Mouse (Mus musculus) intestine, embryonic 16.5 days (tissue): ENCODE measurements at regions not wholly inside any gene's neighbourhood (a gene's known extent, or its start where the extent isn't known, plus 50 kb on each side); places are given as distances from the start of the nearest gene placed in this dataset.

Experiments
- ATAC-seq: fragments of 200-750 bp; cut with Nextera tagmentation; 2 replicates; pipeline ENCODE4 v1.8.0; 2017; ENCODE audit warnings: moderate TSS enrichment, moderate library complexity
- H3K27ac ChIP-seq: fragments of 300-500 bp; sonication (generic); 2 replicates; pipeline ENCODE4 v1.5.1; 2014; ENCODE audit warnings: mild to moderate bottlenecking, low read length
- H3K27me3 ChIP-seq: fragments of 300-500 bp; sonication (generic); replicated peaks from 2 replicates; pipeline ENCODE4 v1.6.1; 2014; ENCODE audit warnings: low read length, control low read depth, mixed read lengths; ENCODE audit not compliant: control insufficient read depth, insufficient read depth
- H3K36me3 ChIP-seq: fragments of 300-500 bp; sonication (generic); 2 replicates; pipeline ENCODE4 v1.6.1; 2014; ENCODE audit warnings: low read length, control low read depth; ENCODE audit not compliant: control insufficient read depth, insufficient read depth
- H3K4me1 ChIP-seq: fragments of 300-500 bp; sonication (generic); 2 replicates; pipeline ENCODE4 v1.6.1; 2014; ENCODE audit warnings: low read length, control low read depth, mixed read lengths; ENCODE audit not compliant: control insufficient read depth, insufficient read depth
- H3K4me2 ChIP-seq: fragments of 300-500 bp; sonication (generic); 2 replicates; pipeline ENCODE4 v1.6.1; 2014; ENCODE audit warnings: low read depth, low read length, control low read depth
- H3K4me3 ChIP-seq: fragments of 300-500 bp; sonication (generic); 2 replicates; pipeline ENCODE4 v1.5.1; 2014; ENCODE audit warnings: mild to moderate bottlenecking, low read length
- H3K9ac ChIP-seq: fragments of 300-500 bp; sonication (generic); 2 replicates; pipeline ENCODE4 v1.6.1; 2014; ENCODE audit warnings: low read depth, low read length
- H3K9me3 ChIP-seq: fragments of 300-500 bp; sonication (generic); 2 replicates; pipeline ENCODE4 v1.6.1; 2016; ENCODE audit warnings: low read length, control low read depth; ENCODE audit not compliant: control insufficient read depth
- WGBS: fragments of 180-500 bp; shearing (Covaris S2); extraction: QIAGEN DNeasy Blood & Tissue Kit; methylation state at CpG from one replicate; pipeline ENCODE4 v1.1.7; 2014; 5-methylcytosine and 5-hydroxymethylcytosine counted together

GRCm38 (mm10) chr16:46617544-46618335 lies 119.4 kb upstream of the Nectin3 start:
- Histone ChIP-seq H3K4me1 (no peaks in the 10 kb centered on the region), H3K4me3 (no peak overlapping the region), H3K27ac (no peak overlapping the region), H3K4me2 (no peak overlapping the region), H3K9ac (no peak overlapping the region), H3K36me3 (no peaks in the 10 kb centered on the region), H3K9me3 (no peaks in the 10 kb centered on the region), H3K27me3 (no peaks in the 10 kb centered on the region)
- 47% methylated on average over 13 of the region's 13 CpGs for WGBS
- peak; percentile 56; the same call in 1 of the 2 replicates for ATAC-seq

- no peak overlapping the region for H3K4me3 ChIP-seq
- H3K27ac ChIP-seq: no peak overlapping the region
- H3K4me1 ChIP-seq: no peaks in the 10 kb centered on the region
- no peaks in the 10 kb centered on the region for H3K9me3 ChIP-seq
- H3K36me3 ChIP-seq: no peaks in the 10 kb centered on the region
- H3K4me2 ChIP-seq: no peak overlapping the region
- no peak for ATAC-seq
- H3K9ac ChIP-seq: no peak overlapping the region
- no peaks in the 10 kb centered on the region for H3K27me3 ChIP-seq
These were observed 118.3 kb upstream of the Nectin3 start for GRCm38 (mm10) chr16:46616606-46617005.

- no peak overlapping the region for H3K4me3 ChIP-seq
- no peaks in the 10 kb centered on the region for H3K4me1 ChIP-seq
- no peak for ATAC-seq
- H3K27me3 ChIP-seq: no peaks in the 10 kb centered on the region
- H3K36me3 ChIP-seq: no peaks in the 10 kb centered on the region
- H3K9me3 ChIP-seq: no peaks in the 10 kb centered on the region
- WGBS: 71% methylated on average over 5 of the region's 5 CpGs
- H3K4me2 ChIP-seq: no peak overlapping the region
- no peak overlapping the region for H3K9ac ChIP-seq
- no peak overlapping the region for H3K27ac ChIP-seq
These were observed 114.9 kb upstream of the Nectin3 start for GRCm38 (mm10) chr16:46613062-46613818.

- H3K9ac ChIP-seq: no peak overlapping the region
- H3K27me3 ChIP-seq: no peaks in the 10 kb centered on the region
- H3K27ac ChIP-seq: no peak overlapping the region
- ATAC-seq: no peak
- no peaks in the 10 kb centered on the region for H3K4me1 ChIP-seq
- no peak overlapping the region for H3K4me3 ChIP-seq
- H3K4me2 ChIP-seq: no peak overlapping the region
- no peaks in the 10 kb centered on the region for H3K9me3 ChIP-seq
- H3K36me3 ChIP-seq: no peaks in the 10 kb centered on the region
These were observed 107.5 kb upstream of the Nectin3 start for GRCm38 (mm10) chr16:46605879-46606203.

GRCm38 (mm10) chr16:46605001-46605878 lies 106.9 kb upstream of the Nectin3 start:
- WGBS: 46% methylated on average over 11 of the region's 11 CpGs
- H3K4me3 ChIP-seq: no peak overlapping the region
- H3K4me1 ChIP-seq: no peaks in the 10 kb centered on the region

GRCm38 (mm10) chr16:46592618-46593253 lies 94.4 kb upstream of the Nectin3 start:
- 26% methylated on average over 8 of the region's 8 CpGs for WGBS
- Histone ChIP-seq H3K9me3 (no peaks in the 10 kb centered on the region), H3K4me3 (no peak overlapping the region), H3K4me1 (no peaks in the 10 kb centered on the region), H3K27ac (no peak overlapping the region), H3K9ac (no peak overlapping the region), H3K27me3 (no peaks in the 10 kb centered on the region), H3K4me2 (no peak overlapping the region), H3K36me3 (no peaks in the 10 kb centered on the region)
- no peak; the same call in 1 of the 2 replicates for ATAC-seq

More at GRCm38 (mm10) chr16:46605001-46605878, 106.9 kb upstream of the Nectin3 start:
- H3K27ac ChIP-seq: no peak overlapping the region
- no peak for ATAC-seq
- no peak overlapping the region for H3K4me2 ChIP-seq
- no peaks in the 10 kb centered on the region for H3K9me3 ChIP-seq
- H3K9ac ChIP-seq: no peak overlapping the region
- H3K36me3 ChIP-seq: no peaks in the 10 kb centered on the region
- H3K27me3 ChIP-seq: no peaks in the 10 kb centered on the region

GRCm38 (mm10) chr16:46587056-46587455 lies 88.7 kb upstream of the Nectin3 start:
- ATAC-seq: no peak
- 53% methylated on average over 1 of the region's 1 CpGs for WGBS
- H3K9ac ChIP-seq: no peak overlapping the region
- H3K4me3 ChIP-seq: no peak overlapping the region
- no peaks in the 10 kb centered on the region for H3K27me3 ChIP-seq
- H3K36me3 ChIP-seq: no peaks in the 10 kb centered on the region
- H3K4me2 ChIP-seq: no peak overlapping the region
- no peak overlapping the region for H3K27ac ChIP-seq
- H3K9me3 ChIP-seq: no peaks in the 10 kb centered on the region
- no peaks in the 10 kb centered on the region for H3K4me1 ChIP-seq

GRCm38 (mm10) chr16:46584502-46584901 lies 86.2 kb upstream of the Nectin3 start:
- H3K4me2 ChIP-seq: no peak overlapping the region
- no peaks in the 10 kb centered on the region for H3K4me1 ChIP-seq
- no peak overlapping the region for H3K4me3 ChIP-seq
- H3K27me3 ChIP-seq: no peaks in the 10 kb centered on the region
- H3K36me3 ChIP-seq: no peaks in the 10 kb centered on the region
- H3K9ac ChIP-seq: no peak overlapping the region
- no peaks in the 10 kb centered on the region for H3K9me3 ChIP-seq
- H3K27ac ChIP-seq: no peak overlapping the region
- ATAC-seq: no peak

GRCm38 (mm10) chr16:46581115-46581514 lies 82.8 kb upstream of the Nectin3 start:
- no peak for ATAC-seq
- Histone ChIP-seq H3K36me3 (no peaks in the 10 kb centered on the region), H3K9me3 (no peaks in the 10 kb centered on the region), H3K4me2 (no peak overlapping the region), H3K4me1 (no peaks in the 10 kb centered on the region), H3K27me3 (no peaks in the 10 kb centered on the region), H3K9ac (no peak overlapping the region), H3K27ac (no peak overlapping the region), H3K4me3 (no peak overlapping the region)
- WGBS: 67% methylated on average over 10 of the region's 10 CpGs
